Comparison of ENCODE assay signal across 15 mouse cellular contexts in genomic region chr10:11198346-11198745, GRCm38 (mm10). TPM values are rescaled to one million over a fixed set of nuclear protein-coding genes. Genes with fewer than 3 reads are reported as not detected.
DNase-seq lines count a peak whose midpoint lies in the region; ATAC-seq lines count a peak whose summit lies in the region.
"Had no signal": no experiment of that assay in that cellular context is flagged by ENCODE, and none has a peak within 500 bp of the region (broad histone marks: within the 10 kb centered on the region; RNA-seq: fewer than 3 reads in every experiment).

No protein-coding gene starts in this region.

- no peak overlapping the region for H3K4me2 ChIP-seq in midbrain, embryonic 13.5 days (replicated peaks)
- H3K4me2 ChIP-seq: hindbrain, embryonic 15.5 days; lung, embryonic 14.5 days; midbrain, embryonic 12.5 days had no signal

- no peak overlapping the region for H3K27ac ChIP-seq in midbrain, embryonic 13.5 days
- H3K27ac ChIP-seq: forebrain, embryonic 10.5 days; hindbrain, embryonic 15.5 days; midbrain, embryonic 12.5 days had no signal

- H3K9ac ChIP-seq in midbrain, embryonic 13.5 days (replicated peaks), result no peak overlapping the region
- H3K9ac ChIP-seq: hindbrain, embryonic 15.5 days; lung, embryonic 14.5 days; midbrain, embryonic 12.5 days had no signal

- no peak overlapping the region for H3K4me3 ChIP-seq in midbrain, embryonic 13.5 days (replicated peaks)
- H3K4me3 ChIP-seq: forebrain, embryonic 10.5 days; hindbrain, embryonic 15.5 days; midbrain, embryonic 12.5 days had no signal

- peaks cover 59% of the 10 kb centered on the region for H3K36me3 ChIP-seq in midbrain, embryonic 13.5 days

- intact Hi-C loops in heart, postnatal 25 days (cut with DNase I), result no loop called here

- peak; percentile 21 for DNase-seq in heart, adult 8-10 months (ENCODE audit: low spot score)
- DNase-seq in heart, postnatal 25 days (ENCODE audit: low spot score), result no peak
- peak; percentile 38 for DNase-seq in adrenal gland, adult 8-10 months
- DNase-seq in fibroblast of lung, adult 2 months (ENCODE audit: low read depth), result peak; percentile 42
- DNase-seq in layer of hippocampus, postnatal 36 days, result peak; percentile 30 to 35
- DNase-seq: gastrocnemius, postnatal 10 days; kidney, postnatal 14 days; lung, embryonic 14.5 days; right cerebral cortex, postnatal 14 days had no signal

- no peaks in the 10 kb centered on the region for H3K9me3 ChIP-seq in midbrain, embryonic 13.5 days
- H3K9me3 ChIP-seq: forebrain, embryonic 10.5 days; G1E; hindbrain, embryonic 15.5 days; midbrain, embryonic 12.5 days had no signal

- WGBS in midbrain, embryonic 13.5 days, result 94% methylated on average over 2 of the region's 2 CpGs

- no peaks in the 10 kb centered on the region for H3K27me3 ChIP-seq in midbrain, embryonic 13.5 days
- H3K27me3 ChIP-seq: hindbrain, embryonic 15.5 days; midbrain, embryonic 12.5 days had no signal

- H3K4me1 ChIP-seq in midbrain, embryonic 13.5 days (replicated peaks), result no peaks in the 10 kb centered on the region
- H3K4me1 ChIP-seq: forebrain, embryonic 10.5 days; hindbrain, embryonic 15.5 days; midbrain, embryonic 12.5 days had no signal

- no peak for ATAC-seq in midbrain, embryonic 13.5 days
- ATAC-seq in granulocyte monocyte progenitor cell, adult 5-6 weeks (replicated peaks; ENCODE audit: poor library complexity, severe bottlenecking), result no peak

RNA-seq across cellular contexts. Expression of gene Shprh, which starts 49.1 kb away (rescaled TPM):
- total RNA-seq in heart, adult 8-10 months (2022), result 10 to 100 TPM in 3 of 4 experiments, 1 to 10 TPM in 1; 9.8 to 11.6 (median 10.8) TPM
- total RNA-seq in heart, postnatal 25 days (2021), result 10 to 100 TPM; 11.8 to 13.0 TPM
- total RNA-seq in adrenal gland, adult 8-10 months (2022), result 10 to 100 TPM; 21.8 to 27.2 (median 22.6) TPM
- total RNA-seq in layer of hippocampus, postnatal 36 days (2021), result 10 to 100 TPM; 43.4 to 44.9 TPM
- polyA plus RNA-seq in midbrain, embryonic 13.5 days (2015; fragmentation: Nextera tagmentation; extraction: Ambion mirVana), result 25.9 and 26.4 TPM in 2 replicates
- total RNA-seq in granulocyte monocyte progenitor cell, adult 5-6 weeks (2014; fragmentation: Nextera tagmentation), result 16.3 and 18.0 TPM in 2 replicates
- total RNA-seq in granulocyte monocyte progenitor cell, adult 5-6 weeks (2017), result 20.6 and 24.6 TPM in 2 replicates
